Mouse (Mus musculus): ENCODE data around the gene Tbx2. TPM values are rescaled to one million over a fixed set of nuclear protein-coding genes. Genes with fewer than 3 reads are reported as not detected.

Gene Tbx2
- polyA plus RNA-seq, 1 experiment from 2014 or later: 4.4 TPM

DNA sequence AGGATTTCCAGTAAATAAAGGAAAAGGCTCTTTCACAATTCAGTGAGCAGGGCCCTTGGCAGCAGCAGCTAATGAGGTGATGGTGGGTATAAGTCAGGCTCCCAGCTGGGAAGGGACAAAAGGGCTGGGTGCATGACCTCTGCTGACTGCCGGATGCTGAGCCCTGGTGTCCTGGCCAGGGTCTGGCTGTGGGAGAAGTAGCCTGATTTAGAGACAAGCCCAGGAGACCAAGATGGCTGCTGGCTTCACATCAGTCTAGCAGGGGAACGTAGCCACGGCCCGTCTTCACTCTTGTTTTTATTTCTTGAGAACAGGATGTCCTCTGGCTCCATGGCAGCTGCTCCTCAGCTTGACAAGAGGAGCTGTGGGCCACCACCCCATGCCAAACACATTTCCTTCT, 14.2 kb downstream of the Tbx2 start:
- Histone ChIP-seq H3K4me2 (no peak overlapping the region), H3K27me3 (ENCODE audit: control insufficient read depth, insufficient read depth, low read length) (peaks cover 39% of the 10 kb centered on the region)

DNA sequence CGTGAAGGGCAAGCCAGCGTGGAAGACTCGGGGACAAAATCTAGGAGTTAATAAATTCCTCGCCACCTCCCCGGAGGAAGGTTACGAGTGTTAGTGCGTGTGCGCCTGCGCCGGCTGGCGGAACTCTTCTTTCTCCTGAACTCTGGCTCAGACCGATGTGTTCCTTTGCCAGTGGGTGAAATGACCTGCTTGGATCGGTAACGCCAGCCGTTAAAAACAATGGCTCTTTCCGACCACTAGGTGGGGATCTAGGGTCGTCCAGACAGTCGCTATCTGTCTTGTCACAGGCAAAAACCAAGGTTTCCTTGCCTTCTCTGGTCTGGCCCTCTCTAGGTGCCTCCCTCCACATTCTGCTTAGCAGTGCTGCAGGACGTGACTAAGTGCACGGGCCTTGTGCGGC, 16.7 kb downstream of the Tbx2 start:
- peak overlapping the region; percentile 20 for H3K4me3 ChIP-seq (ENCODE audit: low read depth, low read length)
- H3K9ac ChIP-seq (ENCODE audit: low read depth, low read length): no peak overlapping the region
- H3K27ac ChIP-seq (ENCODE audit: low read depth, low read length): no peak overlapping the region
- WGBS (ENCODE audit: insufficient replicate concordance): 4% methylated on average over 21 of the region's 21 CpGs
- ATAC-seq (replicated peaks; ENCODE audit: insufficient number of reproducible peaks, low FRiP score, low TSS enrichment): no peak; the same call in 1 of the 2 replicates
- no peaks in the 10 kb centered on the region for H3K36me3 ChIP-seq (ENCODE audit: control insufficient read depth, insufficient read depth, low read length)
- no peaks in the 10 kb centered on the region for H3K9me3 ChIP-seq (replicated peaks; ENCODE audit: control insufficient read depth, low read length)
- peaks cover 27% of the 10 kb centered on the region for H3K27me3 ChIP-seq (ENCODE audit: control insufficient read depth, insufficient read depth, low read length)
- H3K4me1 ChIP-seq (ENCODE audit: control insufficient read depth, insufficient read depth, low read length): no peaks in the 10 kb centered on the region
- peak overlapping the region; percentile 56 for H3K4me2 ChIP-seq

More for the DNA sequence above, 14.2 kb downstream of the Tbx2 start:
- 51% methylated on average over 4 of the region's 4 CpGs for whole genome bisulfite sequencing (ENCODE audit: insufficient replicate concordance)
- ATAC-seq (replicated peaks; ENCODE audit: insufficient number of reproducible peaks, low FRiP score, low TSS enrichment): no peak
- Histone ChIP-seq H3K4me1 (ENCODE audit: control insufficient read depth, insufficient read depth, low read length) (peaks cover 10% of the 10 kb centered on the region; the same call in 1 of the 2 replicates), H3K9me3 (replicated peaks; ENCODE audit: control insufficient read depth, low read length) (no peaks in the 10 kb centered on the region), H3K36me3 (ENCODE audit: control insufficient read depth, insufficient read depth, low read length) (no peaks in the 10 kb centered on the region), H3K4me3 (ENCODE audit: low read depth, low read length) (no peak overlapping the region), H3K9ac (ENCODE audit: low read depth, low read length) (no peak overlapping the region), H3K27ac (ENCODE audit: low read depth, low read length) (no peak overlapping the region)

DNA sequence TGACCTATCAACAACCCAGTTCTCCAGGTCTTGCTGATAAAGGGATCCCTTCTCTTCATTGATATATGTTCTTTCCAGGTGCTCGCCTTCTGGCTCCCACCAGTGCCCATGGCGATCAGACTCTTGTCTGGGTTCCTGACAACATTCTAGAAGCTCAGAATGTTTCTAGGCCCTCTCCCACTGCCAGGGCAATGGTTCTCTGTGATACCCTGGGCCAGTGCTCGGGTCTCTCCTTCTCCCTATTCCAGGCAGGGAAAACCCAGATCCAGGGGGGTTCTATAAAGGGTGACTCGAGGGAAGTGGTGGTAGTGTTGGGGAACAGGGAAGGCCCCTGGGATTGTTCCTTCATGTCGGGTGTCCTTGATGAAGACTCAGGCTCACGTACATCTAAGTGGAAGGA, 17.9 kb downstream of the Tbx2 start, which contains the start of gene Gm11444:
Gene Gm11444, minus strand, starts transcription at position 101 of the 400 bp plus-strand sequence.
- Histone ChIP-seq H3K9ac (ENCODE audit: low read depth, low read length) (no peak within 1 kb of the TSS), H3K9me3 (replicated peaks; ENCODE audit: control insufficient read depth, low read length) (no peaks in the 10 kb centered on the region), H3K4me2 (peak within 1 kb of the TSS; percentile 56), H3K27me3 (ENCODE audit: control insufficient read depth, insufficient read depth, low read length) (peaks cover 22% of the 10 kb centered on the region), H3K4me3 (ENCODE audit: low read depth, low read length) (no peak within 1 kb of the TSS), H3K4me1 (ENCODE audit: control insufficient read depth, insufficient read depth, low read length) (no peaks in the 10 kb centered on the region), H3K27ac (ENCODE audit: low read depth, low read length) (no peak within 1 kb of the TSS), H3K36me3 (ENCODE audit: control insufficient read depth, insufficient read depth, low read length) (no peaks in the 10 kb centered on the region)
- WGBS (ENCODE audit: insufficient replicate concordance): 83% methylated on average over 6 of the region's 6 CpGs
- ATAC-seq (replicated peaks; ENCODE audit: insufficient number of reproducible peaks, low FRiP score, low TSS enrichment): no peak

DNA sequence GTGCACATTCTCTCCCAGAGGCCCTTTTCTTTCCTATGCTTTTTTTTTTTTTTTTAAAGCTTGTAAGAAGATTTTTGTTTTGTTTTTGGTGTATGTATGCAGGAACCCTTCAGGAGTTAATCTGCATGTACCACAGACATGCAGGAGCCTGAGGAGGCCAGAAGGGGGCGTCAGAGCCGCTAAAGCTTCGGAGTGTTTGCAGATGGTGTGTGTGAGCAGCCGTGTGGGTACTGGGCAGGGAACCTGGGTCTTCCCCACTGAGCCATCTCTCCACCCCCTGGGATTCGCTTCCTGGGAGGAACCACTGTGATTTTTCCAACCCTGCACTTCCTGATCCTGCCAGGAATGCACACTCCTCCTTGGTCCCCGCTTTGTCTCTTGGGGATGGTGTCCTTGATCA, 18.4 kb downstream of the Tbx2 start:
- 27% methylated on average over 6 of the region's 6 CpGs for WGBS (ENCODE audit: insufficient replicate concordance)
- Histone ChIP-seq H3K9me3 (replicated peaks; ENCODE audit: control insufficient read depth, low read length) (no peaks in the 10 kb centered on the region), H3K36me3 (ENCODE audit: control insufficient read depth, insufficient read depth, low read length) (no peaks in the 10 kb centered on the region), H3K9ac (ENCODE audit: low read depth, low read length) (no peak overlapping the region), H3K27me3 (ENCODE audit: control insufficient read depth, insufficient read depth, low read length) (peaks cover 16% of the 10 kb centered on the region), H3K4me2 (no peak overlapping the region), H3K27ac (ENCODE audit: low read depth, low read length) (no peak overlapping the region), H3K4me1 (ENCODE audit: control insufficient read depth, insufficient read depth, low read length) (no peaks in the 10 kb centered on the region), H3K4me3 (ENCODE audit: low read depth, low read length) (no peak overlapping the region)
- ATAC-seq (replicated peaks; ENCODE audit: insufficient number of reproducible peaks, low FRiP score, low TSS enrichment): no peak

DNA sequence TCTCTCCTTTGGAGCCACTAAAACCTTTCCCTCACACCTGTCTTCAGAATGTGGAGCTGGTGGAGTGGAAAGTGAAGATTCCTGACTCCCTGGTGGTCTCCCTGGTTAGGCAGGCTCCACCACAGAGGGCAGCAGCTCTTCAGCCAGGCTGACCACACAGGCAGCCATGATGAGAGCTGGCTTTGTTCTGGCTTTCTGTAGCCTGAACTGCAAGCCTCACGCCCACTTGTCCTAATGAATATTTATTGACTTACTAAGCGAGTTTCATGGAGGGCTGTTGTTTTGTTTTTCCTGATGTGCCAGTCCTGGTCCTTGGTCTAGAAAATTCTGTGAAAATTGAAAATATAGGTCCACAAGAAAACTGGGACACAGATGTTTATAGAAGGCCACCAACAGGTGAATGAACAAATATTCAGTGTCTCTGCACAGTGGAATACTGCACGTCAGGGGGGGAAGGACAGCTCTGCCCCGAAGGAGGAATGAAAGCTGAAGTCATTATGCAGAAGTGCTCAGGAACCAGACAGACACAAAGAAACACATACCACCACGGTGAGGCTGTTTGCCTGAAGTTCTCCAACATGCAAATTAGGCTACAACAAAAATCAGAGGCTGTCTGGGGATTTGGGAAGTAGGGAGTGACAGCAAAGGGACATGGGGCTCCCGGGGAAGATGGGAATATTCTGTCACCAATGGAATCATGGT, 25.8 kb downstream of the Tbx2 start:
- no peak for ATAC-seq (replicated peaks; ENCODE audit: insufficient number of reproducible peaks, low FRiP score, low TSS enrichment)
- Histone ChIP-seq H3K9ac (ENCODE audit: low read depth, low read length) (no peak overlapping the region), H3K27me3 (ENCODE audit: control insufficient read depth, insufficient read depth, low read length) (no peaks in the 10 kb centered on the region)

DNA sequence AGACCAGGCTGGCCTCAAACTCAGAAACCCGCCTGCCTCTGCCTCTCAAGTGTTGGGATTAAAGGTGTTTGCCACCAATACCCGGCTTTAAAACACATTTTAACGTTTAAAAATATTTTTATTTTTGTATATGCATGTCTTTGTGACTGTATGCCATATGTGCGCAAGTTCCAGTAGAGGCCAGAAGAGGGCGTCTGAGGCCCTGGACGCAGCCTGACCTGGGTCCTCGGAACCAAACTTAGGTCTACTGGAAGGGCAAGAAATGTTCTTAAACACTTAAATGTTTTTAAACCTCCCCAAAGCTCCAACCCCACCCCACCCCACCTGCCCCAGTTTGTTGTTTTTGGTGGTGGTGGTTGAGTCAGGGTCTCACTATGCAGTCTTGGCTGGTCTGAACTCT, 32.0 kb downstream of the Tbx2 start:
- H3K27ac ChIP-seq (ENCODE audit: low read depth, low read length): no peak overlapping the region
- no peaks in the 10 kb centered on the region for H3K9me3 ChIP-seq (replicated peaks; ENCODE audit: control insufficient read depth, low read length)
- H3K36me3 ChIP-seq (ENCODE audit: control insufficient read depth, insufficient read depth, low read length): no peaks in the 10 kb centered on the region
- 32% methylated on average over 7 of the region's 7 CpGs for WGBS (ENCODE audit: insufficient replicate concordance)
- no peak overlapping the region for H3K4me3 ChIP-seq (ENCODE audit: low read depth, low read length)
- H3K4me1 ChIP-seq (ENCODE audit: control insufficient read depth, insufficient read depth, low read length): no peaks in the 10 kb centered on the region
- no peak for ATAC-seq (replicated peaks; ENCODE audit: insufficient number of reproducible peaks, low FRiP score, low TSS enrichment)
- no peak overlapping the region for H3K9ac ChIP-seq (ENCODE audit: low read depth, low read length)
- no peak overlapping the region for H3K4me2 ChIP-seq
- no peaks in the 10 kb centered on the region for H3K27me3 ChIP-seq (ENCODE audit: control insufficient read depth, insufficient read depth, low read length)

More for the DNA sequence above, 25.8 kb downstream of the Tbx2 start:
- 34% methylated on average over 6 of the region's 6 CpGs for WGBS (ENCODE audit: insufficient replicate concordance)
- Histone ChIP-seq H3K4me3 (ENCODE audit: low read depth, low read length) (no peak overlapping the region), H3K4me1 (ENCODE audit: control insufficient read depth, insufficient read depth, low read length) (no peaks in the 10 kb centered on the region), H3K4me2 (no peak overlapping the region), H3K27ac (ENCODE audit: low read depth, low read length) (no peak overlapping the region), H3K36me3 (ENCODE audit: control insufficient read depth, insufficient read depth, low read length) (no peaks in the 10 kb centered on the region), H3K9me3 (replicated peaks; ENCODE audit: control insufficient read depth, low read length) (no peaks in the 10 kb centered on the region)

DNA sequence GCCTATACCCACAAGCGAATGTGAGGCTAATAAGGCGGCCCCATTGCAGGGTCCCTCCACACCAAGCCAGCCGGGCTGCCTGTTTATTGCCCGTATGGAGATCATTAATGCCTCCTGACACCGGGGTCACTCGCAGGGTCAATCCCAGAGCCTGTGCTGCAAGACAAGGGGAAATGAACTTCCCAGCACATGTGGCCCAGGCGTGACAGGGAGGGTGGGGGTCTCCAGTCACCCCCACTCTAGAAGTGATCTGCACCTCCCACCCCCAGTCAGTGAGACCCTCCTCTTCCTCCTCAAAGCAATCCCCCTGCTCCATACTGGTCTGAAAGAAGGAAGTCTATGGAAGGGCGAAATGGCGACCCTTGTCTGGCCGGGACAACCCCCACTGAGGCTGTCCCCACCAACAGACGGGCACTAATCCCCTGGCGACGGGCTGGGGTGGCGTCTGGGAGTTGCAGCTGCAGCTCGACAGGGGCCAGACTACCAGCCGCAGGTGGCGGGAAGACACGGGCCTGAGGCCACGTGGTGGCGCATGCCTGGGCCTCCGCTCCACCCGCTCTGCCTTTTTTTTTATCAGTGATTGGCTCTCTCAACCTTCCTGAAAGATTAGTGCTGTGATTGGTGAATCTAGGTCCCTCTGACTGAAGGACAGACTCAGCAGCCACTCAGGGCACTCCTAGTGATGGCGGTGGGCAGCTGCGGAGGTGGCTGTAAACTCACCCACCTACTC, 43.9 kb downstream of the Tbx2 start:
- H3K27me3 ChIP-seq (ENCODE audit: control insufficient read depth, insufficient read depth, low read length): peaks cover 25% of the 10 kb centered on the region
- no peak overlapping the region for H3K27ac ChIP-seq (ENCODE audit: low read depth, low read length)
- H3K4me1 ChIP-seq (ENCODE audit: control insufficient read depth, insufficient read depth, low read length): no peaks in the 10 kb centered on the region
- no peaks in the 10 kb centered on the region for H3K9me3 ChIP-seq (replicated peaks; ENCODE audit: control insufficient read depth, low read length)
- H3K36me3 ChIP-seq (ENCODE audit: control insufficient read depth, insufficient read depth, low read length): no peaks in the 10 kb centered on the region
- WGBS (ENCODE audit: insufficient replicate concordance): 49% methylated on average over 24 of the region's 24 CpGs
- H3K4me3 ChIP-seq (ENCODE audit: low read depth, low read length): no peak overlapping the region
- H3K9ac ChIP-seq (ENCODE audit: low read depth, low read length): no peak overlapping the region
- ATAC-seq (replicated peaks; ENCODE audit: insufficient number of reproducible peaks, low FRiP score, low TSS enrichment): no peak
- H3K4me2 ChIP-seq: no peak overlapping the region

DNA sequence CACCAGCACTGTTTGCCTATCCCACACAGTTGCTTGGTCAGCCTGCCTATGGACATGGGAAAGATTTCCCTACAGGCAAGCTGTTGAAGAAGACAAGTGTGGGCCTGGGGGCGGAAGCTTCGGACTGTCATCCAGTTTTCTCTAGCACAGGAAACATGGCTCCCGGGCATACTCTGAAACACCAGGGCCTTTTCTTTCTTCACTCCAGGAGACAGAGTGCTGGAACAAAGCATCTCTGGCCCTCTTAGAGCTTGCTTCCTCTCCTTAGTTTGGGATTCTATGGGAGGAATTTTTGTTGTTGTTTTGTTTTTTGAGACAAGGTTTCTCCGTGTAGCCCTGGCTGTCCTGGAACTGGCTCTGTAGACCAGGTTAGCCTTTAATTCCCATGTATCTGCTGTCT, 52.1 kb downstream of the Tbx2 start:
- no peak for ATAC-seq (replicated peaks; ENCODE audit: insufficient number of reproducible peaks, low FRiP score, low TSS enrichment)
- H3K27me3 ChIP-seq (ENCODE audit: control insufficient read depth, insufficient read depth, low read length): peaks cover 68% of the 10 kb centered on the region
- H3K9ac ChIP-seq (ENCODE audit: low read depth, low read length): no peak overlapping the region
- peaks cover 14% of the 10 kb centered on the region for H3K4me1 ChIP-seq (ENCODE audit: control insufficient read depth, insufficient read depth, low read length)
- H3K27ac ChIP-seq (ENCODE audit: low read depth, low read length): no peak overlapping the region
- 61% methylated on average over 4 of the region's 4 CpGs for WGBS (ENCODE audit: insufficient replicate concordance)
- H3K4me3 ChIP-seq (ENCODE audit: low read depth, low read length): no peak overlapping the region
- H3K9me3 ChIP-seq (replicated peaks; ENCODE audit: control insufficient read depth, low read length): no peaks in the 10 kb centered on the region
- no peak overlapping the region for H3K4me2 ChIP-seq
- H3K36me3 ChIP-seq (ENCODE audit: control insufficient read depth, insufficient read depth, low read length): no peaks in the 10 kb centered on the region

Measured in heart, embryonic 11.5 days (tissue).